Mouse (Mus musculus) fibroblast of lung, adult 2 months (primary cell): ENCODE measurements at regions not wholly inside any gene's neighbourhood (a gene's known extent, or its start where the extent isn't known, plus 50 kb on each side); places are given as distances from the start of the nearest gene placed in this dataset.
A peak's percentile ranks its signal among the peaks of the same experiment; 100 is the strongest.

Experiments used
- DNase-seq: peaks from one replicate; pipeline ENCODE4 v3.0.0-alpha.2; 2011; ENCODE audit warnings: low read depth

GRCm38 (mm10) chr10:43710886-43711256 is 132.8 kb downstream of the Cd24a start:
- no peak for DNase-seq

- no peak for DNase-seq
These were observed 134.6 kb downstream of the Cd24a start for GRCm38 (mm10) chr10:43712657-43713056.

- DNase-seq = no peak
These were observed 140.7 kb downstream of the Cd24a start for GRCm38 (mm10) chr10:43718768-43719167.

GRCm38 (mm10) chr10:43721356-43721755 is 143.3 kb downstream of the Cd24a start:
- no peak for DNase-seq

GRCm38 (mm10) chr10:43722164-43722563 is 144.1 kb downstream of the Cd24a start:
- no peak for DNase-seq

GRCm38 (mm10) chr10:43722711-43723614 is 144.9 kb downstream of the Cd24a start:
- peak; percentile 58 for DNase-seq

- no peak for DNase-seq
These were observed 145.5 kb downstream of the Cd24a start for GRCm38 (mm10) chr10:43723615-43723937.

GRCm38 (mm10) chr10:43727746-43728145 is 149.7 kb downstream of the Cd24a start:
- DNase-seq = no peak

GRCm38 (mm10) chr10:43729184-43729583 is 151.1 kb downstream of the Cd24a start:
- DNase-seq = no peak

GRCm38 (mm10) chr10:43733618-43734415 is 155.7 kb downstream of the Cd24a start:
- no peak for DNase-seq

- DNase-seq = no peak
These were observed 161.1 kb downstream of the Cd24a start for GRCm38 (mm10) chr10:43739181-43739580.

- DNase-seq = no peak
These were observed 161.6 kb downstream of the Cd24a start for GRCm38 (mm10) chr10:43739718-43740117.

GRCm38 (mm10) chr10:43740204-43740865 is 161.2 kb downstream of the Qrsl1 start:
- DNase-seq = no peak

- no peak for DNase-seq
These were observed 160.0 kb downstream of the Qrsl1 start for GRCm38 (mm10) chr10:43741361-43742084.

GRCm38 (mm10) chr10:43742085-43743054 is 159.2 kb downstream of the Qrsl1 start:
- no peak for DNase-seq

- no peak for DNase-seq
These were observed 158.1 kb downstream of the Qrsl1 start for GRCm38 (mm10) chr10:43743188-43744120.

- DNase-seq = no peak
These were observed 155.5 kb downstream of the Qrsl1 start for GRCm38 (mm10) chr10:43745931-43746630.

- no peak for DNase-seq
These were observed 154.9 kb downstream of the Qrsl1 start for GRCm38 (mm10) chr10:43746631-43747001.

- no peak for DNase-seq
These were observed 154.0 kb downstream of the Qrsl1 start for GRCm38 (mm10) chr10:43747541-43747940.
